Mouse (Mus musculus): Measurements from ENCODE around the gene 2310007B03Rik. TPM values are rescaled to one million over a fixed set of nuclear protein-coding genes. Genes with fewer than 3 reads are reported as not detected.

The 2310007B03Rik gene
- total and polyA plus RNA-seq, 2 experiments: 0.20 TPM; not detected in 1

DNA sequence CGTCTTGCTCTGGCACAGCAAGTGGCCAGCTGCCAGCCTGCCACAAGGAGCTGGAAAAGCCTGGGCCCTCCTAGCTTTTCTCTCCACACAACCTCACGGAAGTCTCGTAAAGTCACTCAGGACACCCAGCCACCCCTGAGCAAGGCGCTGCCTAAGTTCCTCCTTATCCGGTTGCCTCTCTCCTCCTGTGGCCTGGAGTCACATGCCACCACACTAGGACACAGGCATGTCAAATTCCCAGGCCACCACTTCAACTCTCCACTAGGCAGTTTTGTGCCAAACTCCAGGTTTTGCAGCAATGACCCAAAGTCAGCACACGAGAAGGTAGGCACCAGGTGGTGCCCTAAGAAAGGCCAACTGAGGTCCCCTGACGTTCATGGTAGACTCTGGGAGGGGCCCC lies 1.8 kb upstream of the 2310007B03Rik start:
- no peak overlapping the region for H3K4me3 ChIP-seq (ENCODE audit: insufficient read depth, low read depth, low read length)
- DNase-seq (ENCODE audit: extremely low read depth, low read depth, low spot score): no peak
- TF ChIP-seq POLR2A (IDR thresholded peaks at IDR 0.05; ENCODE audit: extremely low read depth, insufficient read depth, low read length) (no peak), CTCF (IDR thresholded peaks at IDR 0.05; ENCODE audit: low read depth, low read length) (no peak)
- no peaks in the 10 kb centered on the region for H3K27me3 ChIP-seq (ENCODE audit: control insufficient read depth, insufficient read depth, low read length)
- WGBS: 82% methylated on average over 7 of the region's 7 CpGs
- no peak overlapping the region for H3K27ac ChIP-seq (replicated peaks; ENCODE audit: insufficient read depth, low read depth, low read length)
- H3K79me2 ChIP-seq (ENCODE audit: control insufficient read depth, insufficient read depth, low read length): no peaks in the 10 kb centered on the region
- H3K4me1 ChIP-seq (ENCODE audit: control insufficient read depth, insufficient read depth, low read length): peaks cover 7% of the 10 kb centered on the region; the same call in 1 of the 2 replicates
- no peak overlapping the region for H3K9ac ChIP-seq (ENCODE audit: low read depth, low read length)
- H3K36me3 ChIP-seq (ENCODE audit: control insufficient read depth, insufficient read depth, low read length): no peaks in the 10 kb centered on the region

DNA sequence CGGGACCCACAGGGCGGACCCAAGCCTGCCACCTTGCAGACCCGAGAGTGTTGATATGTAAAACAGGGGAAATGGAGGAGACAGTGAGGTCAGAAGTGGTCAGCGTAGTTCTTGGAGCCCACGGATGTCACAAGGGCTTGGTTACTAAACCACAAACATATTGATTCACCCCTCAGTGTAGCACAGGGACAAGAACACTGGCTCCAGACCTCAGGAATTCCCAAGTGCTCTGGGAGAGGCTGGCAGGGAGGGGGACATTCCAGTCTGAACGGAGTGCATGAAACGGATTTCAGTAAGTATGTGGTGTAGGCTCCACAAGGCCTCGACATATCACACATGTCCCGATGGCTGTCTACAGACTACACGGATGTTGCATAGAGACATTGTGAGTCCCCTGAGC lies 1.2 kb upstream of the 2310007B03Rik start:
- Histone ChIP-seq H3K4me3 (ENCODE audit: insufficient read depth, low read depth, low read length) (no peak overlapping the region), H3K4me1 (ENCODE audit: control insufficient read depth, insufficient read depth, low read length) (peaks cover 7% of the 10 kb centered on the region; the same call in 1 of the 2 replicates), H3K9ac (ENCODE audit: low read depth, low read length) (no peak overlapping the region), H3K79me2 (ENCODE audit: control insufficient read depth, insufficient read depth, low read length) (no peaks in the 10 kb centered on the region), H3K27ac (replicated peaks; ENCODE audit: insufficient read depth, low read depth, low read length) (no peak overlapping the region), H3K36me3 (ENCODE audit: control insufficient read depth, insufficient read depth, low read length) (no peaks in the 10 kb centered on the region), H3K27me3 (ENCODE audit: control insufficient read depth, insufficient read depth, low read length) (no peaks in the 10 kb centered on the region)
- 68% methylated on average over 10 of the region's 10 CpGs for WGBS
- DNase-seq (ENCODE audit: extremely low read depth, low read depth, low spot score): no peak
- no peak for TF ChIP-seq CTCF (IDR thresholded peaks at IDR 0.05; ENCODE audit: low read depth, low read length)
- no peak for TF ChIP-seq POLR2A (IDR thresholded peaks at IDR 0.05; ENCODE audit: extremely low read depth, insufficient read depth, low read length)

DNA sequence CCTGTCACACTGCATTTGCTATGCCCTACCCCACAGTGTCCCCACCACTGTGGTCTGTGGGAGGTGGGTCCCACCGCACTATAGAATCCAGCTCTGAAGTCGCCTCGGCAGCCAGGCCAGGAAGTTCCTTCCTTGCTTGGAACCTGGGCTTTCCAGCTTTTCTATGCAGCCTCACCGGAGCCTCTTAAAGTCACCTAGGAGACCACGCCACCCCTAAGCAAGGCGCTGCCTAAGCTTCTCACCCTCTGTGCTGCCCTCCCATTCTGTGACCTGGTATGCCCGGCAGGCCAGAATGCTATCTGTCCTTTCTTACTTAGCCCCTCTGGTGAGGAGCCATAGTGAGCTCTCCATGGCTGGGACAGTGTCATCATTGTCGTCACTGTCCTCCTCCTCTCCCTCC lies 602 bp upstream of the 2310007B03Rik start:
- H3K27ac ChIP-seq (replicated peaks; ENCODE audit: insufficient read depth, low read depth, low read length): no peak overlapping the region
- H3K27me3 ChIP-seq (ENCODE audit: control insufficient read depth, insufficient read depth, low read length): no peaks in the 10 kb centered on the region
- H3K4me3 ChIP-seq (ENCODE audit: insufficient read depth, low read depth, low read length): no peak overlapping the region
- TF ChIP-seq CTCF (IDR thresholded peaks at IDR 0.05; ENCODE audit: low read depth, low read length): no peak
- no peak for TF ChIP-seq POLR2A (IDR thresholded peaks at IDR 0.05; ENCODE audit: extremely low read depth, insufficient read depth, low read length)
- no peaks in the 10 kb centered on the region for H3K79me2 ChIP-seq (ENCODE audit: control insufficient read depth, insufficient read depth, low read length)
- WGBS: 86% methylated on average over 8 of the region's 8 CpGs
- DNase-seq (ENCODE audit: extremely low read depth, low read depth, low spot score): no peak
- no peak overlapping the region for H3K9ac ChIP-seq (ENCODE audit: low read depth, low read length)
- H3K4me1 ChIP-seq (ENCODE audit: control insufficient read depth, insufficient read depth, low read length): peaks cover 7% of the 10 kb centered on the region; the same call in 1 of the 2 replicates
- H3K36me3 ChIP-seq (ENCODE audit: control insufficient read depth, insufficient read depth, low read length): no peaks in the 10 kb centered on the region

DNA sequence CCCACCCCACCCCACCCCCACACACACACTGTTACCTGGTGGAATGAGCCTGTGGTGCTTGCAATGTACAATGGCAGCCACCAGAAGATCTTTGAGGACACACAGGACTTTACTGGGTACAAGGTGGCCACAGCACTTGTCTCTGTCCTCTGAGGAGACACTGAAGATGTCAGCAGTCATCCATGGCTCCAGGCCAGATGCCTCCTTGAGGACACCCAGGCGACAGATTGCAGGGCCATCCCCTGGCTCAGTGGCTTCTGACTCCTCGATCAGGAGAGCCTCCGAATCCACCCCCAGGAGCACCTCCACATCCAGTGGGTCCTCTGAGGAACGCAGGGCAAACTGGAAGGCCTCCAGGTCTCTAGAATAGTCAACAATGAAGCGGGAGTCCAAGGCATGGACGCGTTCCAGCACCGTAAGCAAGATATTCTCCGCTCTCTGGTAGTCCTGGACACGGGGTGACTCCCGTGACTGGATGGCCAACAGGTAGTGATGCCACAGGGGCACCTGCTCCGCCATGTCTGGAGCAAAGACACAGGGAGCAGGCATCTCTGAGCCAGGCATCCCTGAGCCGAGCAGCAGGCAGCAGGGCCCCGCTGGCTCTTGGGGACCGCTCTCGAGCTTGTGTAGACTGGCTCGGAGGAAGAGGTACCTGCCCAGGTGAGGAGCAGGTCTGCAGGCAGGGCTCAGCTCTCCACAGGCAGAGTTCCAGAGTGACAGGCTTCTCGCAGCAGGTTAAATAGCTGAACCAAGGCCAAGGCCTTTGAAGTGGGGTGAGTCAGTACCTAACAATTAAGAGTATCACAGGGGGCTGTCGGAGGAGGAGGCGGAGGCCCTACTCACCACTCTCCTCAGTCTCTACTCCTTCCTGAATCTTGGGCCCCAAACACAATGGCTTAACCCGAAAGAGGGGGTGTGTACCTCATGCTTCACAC lies 915 bp downstream of the 2310007B03Rik start:
- no peak for DNase-seq (ENCODE audit: extremely low read depth, low read depth, low spot score)
- 69% methylated on average over 21 of the region's 21 CpGs for WGBS
- H3K27ac ChIP-seq (replicated peaks; ENCODE audit: insufficient read depth, low read depth, low read length): no peak overlapping the region
- no peaks in the 10 kb centered on the region for H3K79me2 ChIP-seq (ENCODE audit: control insufficient read depth, insufficient read depth, low read length)
- H3K9ac ChIP-seq (ENCODE audit: low read depth, low read length): no peak overlapping the region
- no peaks in the 10 kb centered on the region for H3K36me3 ChIP-seq (ENCODE audit: control insufficient read depth, insufficient read depth, low read length)
- no peak for TF ChIP-seq POLR2A (IDR thresholded peaks at IDR 0.05; ENCODE audit: extremely low read depth, insufficient read depth, low read length)
- no peak for TF ChIP-seq CTCF (IDR thresholded peaks at IDR 0.05; ENCODE audit: low read depth, low read length)
- H3K27me3 ChIP-seq (ENCODE audit: control insufficient read depth, insufficient read depth, low read length): no peaks in the 10 kb centered on the region
- peaks cover 7% of the 10 kb centered on the region; the same call in 1 of the 2 replicates for H3K4me1 ChIP-seq (ENCODE audit: control insufficient read depth, insufficient read depth, low read length)
- no peak overlapping the region for H3K4me3 ChIP-seq (ENCODE audit: insufficient read depth, low read depth, low read length)

DNA sequence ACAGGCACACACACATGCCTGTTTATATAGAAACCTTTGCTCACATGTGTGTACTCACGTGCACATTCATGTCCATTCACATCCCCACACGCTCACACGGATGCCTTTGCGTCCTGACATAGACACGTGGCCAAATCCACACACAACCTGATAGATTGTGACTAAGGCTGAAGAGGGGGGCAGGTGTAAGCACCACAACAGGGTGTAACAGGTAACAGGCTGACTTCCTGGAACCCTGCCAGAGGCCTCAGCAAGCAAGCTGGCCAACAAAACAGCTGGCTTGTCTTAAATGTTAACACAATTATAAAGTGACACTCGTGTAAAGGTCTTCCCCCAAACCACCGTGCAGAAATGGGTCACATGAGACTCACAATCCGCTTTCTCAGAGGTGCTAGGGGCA lies 1.8 kb downstream of the 2310007B03Rik start:
- WGBS: 86% methylated on average over 8 of the region's 8 CpGs
- Histone ChIP-seq H3K36me3 (ENCODE audit: control insufficient read depth, insufficient read depth, low read length) (no peaks in the 10 kb centered on the region), H3K4me1 (ENCODE audit: control insufficient read depth, insufficient read depth, low read length) (peaks cover 7% of the 10 kb centered on the region; the same call in 1 of the 2 replicates), H3K27ac (replicated peaks; ENCODE audit: insufficient read depth, low read depth, low read length) (no peak overlapping the region), H3K79me2 (ENCODE audit: control insufficient read depth, insufficient read depth, low read length) (no peaks in the 10 kb centered on the region), H3K27me3 (ENCODE audit: control insufficient read depth, insufficient read depth, low read length) (no peaks in the 10 kb centered on the region), H3K9ac (ENCODE audit: low read depth, low read length) (no peak overlapping the region), H3K4me3 (ENCODE audit: insufficient read depth, low read depth, low read length) (no peak overlapping the region)
- TF ChIP-seq POLR2A (IDR thresholded peaks at IDR 0.05; ENCODE audit: extremely low read depth, insufficient read depth, low read length) (no peak), CTCF (IDR thresholded peaks at IDR 0.05; ENCODE audit: low read depth, low read length) (no peak)
- no peak for DNase-seq (ENCODE audit: extremely low read depth, low read depth, low spot score)

DNA sequence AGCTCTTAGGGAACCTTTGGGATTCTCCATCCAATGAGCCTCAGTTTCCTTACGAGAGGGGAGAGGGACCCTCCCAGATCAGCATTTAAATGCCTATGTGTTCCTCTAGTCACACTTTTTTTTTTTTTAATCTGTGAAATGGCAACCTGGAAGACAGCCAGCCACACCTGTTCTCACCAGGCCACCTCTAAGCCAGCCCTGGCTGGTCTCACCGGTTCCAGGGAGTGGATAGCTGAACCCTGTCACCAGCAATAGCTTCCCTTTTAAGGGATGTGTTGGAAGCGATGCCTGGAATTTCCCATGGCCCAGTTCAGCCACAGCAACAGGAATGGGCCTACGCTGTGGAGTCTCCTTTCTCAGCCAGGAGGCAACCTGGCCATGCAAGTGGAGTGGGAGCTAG lies 3.2 kb downstream of the 2310007B03Rik start:
- no peak overlapping the region for H3K9ac ChIP-seq (ENCODE audit: low read depth, low read length)
- 77% methylated on average over 4 of the region's 4 CpGs for WGBS
- H3K79me2 ChIP-seq (ENCODE audit: control insufficient read depth, insufficient read depth, low read length): no peaks in the 10 kb centered on the region
- no peak overlapping the region for H3K27ac ChIP-seq (replicated peaks; ENCODE audit: insufficient read depth, low read depth, low read length)
- DNase-seq (ENCODE audit: extremely low read depth, low read depth, low spot score): no peak
- peaks cover 7% of the 10 kb centered on the region; the same call in 1 of the 2 replicates for H3K4me1 ChIP-seq (ENCODE audit: control insufficient read depth, insufficient read depth, low read length)
- H3K27me3 ChIP-seq (ENCODE audit: control insufficient read depth, insufficient read depth, low read length): no peaks in the 10 kb centered on the region
- H3K36me3 ChIP-seq (ENCODE audit: control insufficient read depth, insufficient read depth, low read length): no peaks in the 10 kb centered on the region
- no peak overlapping the region for H3K4me3 ChIP-seq (ENCODE audit: insufficient read depth, low read depth, low read length)
- TF ChIP-seq CTCF (IDR thresholded peaks at IDR 0.05; ENCODE audit: low read depth, low read length): no peak

Data from liver, adult 2 months (tissue).